In the genomic region with DNA sequence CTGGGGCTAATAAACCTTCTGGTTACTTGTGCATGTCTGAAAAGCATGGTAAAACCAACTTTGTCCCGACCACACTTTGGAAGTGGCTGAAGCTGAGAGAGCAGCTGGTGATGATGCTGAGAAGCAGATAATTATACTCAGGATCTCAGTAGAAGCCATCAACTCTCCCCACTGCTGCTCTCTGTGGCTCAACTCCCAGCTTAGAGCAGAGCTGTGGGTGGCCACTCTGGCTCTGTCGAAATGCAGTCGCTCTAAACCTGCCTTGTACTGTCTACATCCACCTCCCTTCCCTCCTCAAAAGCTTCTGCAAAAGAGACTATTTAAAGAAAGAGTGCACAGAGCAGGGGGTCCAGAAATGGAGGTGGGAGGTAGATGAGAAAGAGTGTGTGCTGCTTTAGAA, we compare ENCODE assay signal across 17 mouse cellular contexts.
DNase-seq lines count a peak whose midpoint lies in the region; TF ChIP-seq lines count a peak whose summit lies in the region.
"Had no signal": no experiment of that assay in that cellular context is flagged by ENCODE, and none has a peak within 500 bp of the region (broad histone marks: within the 10 kb centered on the region; RNA-seq: fewer than 3 reads in every experiment).

No protein-coding gene starts in this region.

- no peak for TF ChIP-seq CTCF in layer of hippocampus, adult 2 months (conservative IDR thresholded peaks at IDR 0.05)

- no peak for DNase-seq in layer of hippocampus, adult 2 months (ENCODE audit: low spot score in 2 of 2)
- DNase-seq in layer of hippocampus, postnatal 14 days (ENCODE audit: low spot score in 2 of 2) = no peak
- peak; percentile 73 for DNase-seq in right cerebral cortex, adult 18-20 months
- DNase-seq in right cerebral cortex, postnatal 25 days = no peak
- peak; percentile 83 for DNase-seq in brain, adult 2 months (ENCODE audit: low read depth, low spot score)
- no peak for DNase-seq in spleen, adult 18-20 months
- DNase-seq: adrenal gland, adult 2 months; adrenal gland, postnatal 25 days; cerebellum, adult 2 months; forebrain, postnatal 0 days; gastrocnemius, postnatal 14 days; heart, adult 2 months; heart, postnatal 14 days had no signal

- peak overlapping the region; percentile 71 for H3K27ac ChIP-seq in layer of hippocampus, adult 2 months
- H3K27ac ChIP-seq: embryonic facial prominence, embryonic 10.5 days; forebrain, embryonic 13.5 days; heart, adult 2 months; heart, embryonic 15.5 days; hindbrain, embryonic 13.5 days had no signal

- no peak overlapping the region for H3K4me3 ChIP-seq in layer of hippocampus, adult 2 months
- H3K4me3 ChIP-seq: embryonic facial prominence, embryonic 10.5 days; forebrain, embryonic 13.5 days; heart, adult 2 months; heart, embryonic 15.5 days; hindbrain, embryonic 13.5 days had no signal

Comparison
In these comparisons a context has a peak if more than half of its experiments do, and no peak if none do; other contexts are left out.
1. DNase-seq: peak in right cerebral cortex, adult 18-20 months (single experiment) and brain, adult 2 months (single experiment); none in layer of hippocampus, adult 2 months (0 of 2), layer of hippocampus, postnatal 14 days (0 of 2), right cerebral cortex, postnatal 25 days (single experiment) and spleen, adult 18-20 months (0 of 2).